8 mouse cellular contexts compared by ENCODE assay signal in the genomic region with DNA sequence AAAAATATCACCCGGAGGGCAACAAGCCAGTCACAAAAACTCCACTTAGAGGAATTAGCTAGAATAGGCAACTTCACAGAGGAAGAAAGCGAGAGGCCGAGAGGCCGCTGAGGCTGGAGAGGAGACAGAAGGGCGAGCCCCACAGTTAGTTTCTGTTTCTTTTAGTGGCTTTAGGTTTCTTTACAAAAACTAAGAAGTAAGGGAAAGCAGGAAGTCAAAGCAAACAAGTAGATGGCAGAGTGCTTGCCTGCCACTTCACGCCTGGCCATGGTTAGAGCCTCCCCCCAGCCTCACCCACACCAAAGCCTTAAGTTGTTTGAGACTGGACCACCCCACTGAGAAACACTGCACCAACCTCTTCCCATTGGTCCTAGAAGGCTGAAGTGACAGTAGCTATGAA.
DNase-seq lines count a peak whose midpoint lies in the region; ATAC-seq and TF ChIP-seq lines count a peak whose summit lies in the region.
"Had no signal": no experiment of that assay in that cellular context is flagged by ENCODE, and none has a peak within 500 bp of the region (broad histone marks: within the 10 kb centered on the region; RNA-seq: fewer than 3 reads in every experiment).

No protein-coding gene starts in this region.

- TF ChIP-seq CTCF in liver, adult 2 months (IDR thresholded peaks at IDR 0.05; ENCODE audit: low read depth, low read length), result no peak
- TF ChIP-seq CTCF in liver, postnatal 0 days (IDR thresholded peaks at IDR 0.05; ENCODE audit: low read depth), result no peak

- H3K4me1 ChIP-seq in liver, adult 2 months (ENCODE audit: control insufficient read depth, insufficient read depth, low read length), result peaks cover 6% of the 10 kb centered on the region
- peaks cover 20% of the 10 kb centered on the region for H3K4me1 ChIP-seq in liver, postnatal 0 days (ENCODE audit: insufficient read depth)
- peaks cover 46% of the 10 kb centered on the region for H3K4me1 ChIP-seq in stomach, embryonic 16.5 days (ENCODE audit: control insufficient read depth, insufficient read depth, low read length)
- H3K4me1 ChIP-seq in forebrain, embryonic 16.5 days (replicated peaks; ENCODE audit: control insufficient read depth, insufficient read depth, low read length), result peaks cover 19% of the 10 kb centered on the region

- TF ChIP-seq EP300 in liver, postnatal 0 days (IDR thresholded peaks at IDR 0.05; ENCODE audit: low read depth), result no peak

- H3K4me3 ChIP-seq in liver, adult 2 months (ENCODE audit: insufficient read depth, low read depth, low read length), result 0 out of 2 replicates have a peak overlapping the region, but pooled peaks have one; percentile 10
- 0 out of 2 replicates have a peak overlapping the region, but pooled peaks have one; percentile 18 for H3K4me3 ChIP-seq in liver, postnatal 0 days (ENCODE audit: low read depth, low read length)
- H3K4me3 ChIP-seq in stomach, embryonic 16.5 days (replicated peaks; ENCODE audit: low read length), result no peak overlapping the region
- H3K4me3 ChIP-seq in forebrain, embryonic 16.5 days (replicated peaks; ENCODE audit: low read length), result no peak overlapping the region
- H3K4me3 ChIP-seq: midbrain, embryonic 12.5 days had no signal

- no peaks in the 10 kb centered on the region for H3K27me3 ChIP-seq in liver, adult 2 months (ENCODE audit: control insufficient read depth, insufficient read depth, low read length)
- H3K27me3 ChIP-seq in liver, postnatal 0 days (ENCODE audit: insufficient read depth, low read length), result no peaks in the 10 kb centered on the region
- H3K27me3 ChIP-seq in stomach, embryonic 16.5 days (ENCODE audit: control insufficient read depth, insufficient read depth, low read length), result no peaks in the 10 kb centered on the region
- no peaks in the 10 kb centered on the region for H3K27me3 ChIP-seq in forebrain, embryonic 16.5 days (replicated peaks; ENCODE audit: control insufficient read depth, insufficient read depth, low read length)
- H3K27me3 ChIP-seq: midbrain, embryonic 12.5 days had no signal

- ATAC-seq in granulocyte monocyte progenitor cell, adult 5-6 weeks (replicated peaks; ENCODE audit: poor library complexity, severe bottlenecking), result peak; percentile 57
- 0 out of 2 replicates have a peak, but pooled peaks have one; percentile 13 for ATAC-seq in liver, postnatal 0 days
- ATAC-seq in stomach, embryonic 16.5 days (ENCODE audit: insufficient read depth, low FRiP score), result no peak
- no peak for ATAC-seq in forebrain, embryonic 16.5 days

- peaks cover under 1% of the 10 kb centered on the region; the same call in 1 of the 2 replicates for H3K36me3 ChIP-seq in liver, adult 2 months (ENCODE audit: control insufficient read depth, insufficient read depth, low read length)
- no peaks in the 10 kb centered on the region for H3K36me3 ChIP-seq in liver, postnatal 0 days (replicated peaks; ENCODE audit: insufficient read depth, low read length)
- H3K36me3 ChIP-seq in stomach, embryonic 16.5 days (ENCODE audit: control insufficient read depth, insufficient read depth, low read length), result no peaks in the 10 kb centered on the region
- no peaks in the 10 kb centered on the region for H3K36me3 ChIP-seq in forebrain, embryonic 16.5 days (ENCODE audit: control insufficient read depth, insufficient read depth)

- peak; percentile 34 for DNase-seq in liver, adult 2 months (ENCODE audit: extremely low read depth, low read depth, low spot score)
- no peak for DNase-seq in liver
- DNase-seq in liver, postnatal 0 days, result no peak
- no peak for DNase-seq in urinary bladder, adult 2 months (ENCODE audit: low spot score)

- H3K4me2 ChIP-seq in liver, postnatal 0 days (ENCODE audit: low read depth, low read length), result peak overlapping the region; percentile 57
- peak overlapping the region; percentile 17; the same call in 1 of the 2 replicates for H3K4me2 ChIP-seq in stomach, embryonic 16.5 days (ENCODE audit: low read depth, low read length)
- no peak overlapping the region for H3K4me2 ChIP-seq in forebrain, embryonic 16.5 days (ENCODE audit: low read length)
- H3K4me2 ChIP-seq: midbrain, embryonic 12.5 days had no signal

- H3K79me2 ChIP-seq in liver, adult 2 months (ENCODE audit: control insufficient read depth, insufficient read depth, low read length), result peaks cover 12% of the 10 kb centered on the region; the same call in 1 of the 2 replicates

- H3K27ac ChIP-seq in liver, adult 2 months (replicated peaks; ENCODE audit: insufficient read depth, low read depth, low read length), result peak overlapping the region; percentile 69
- H3K27ac ChIP-seq in liver, postnatal 0 days (ENCODE audit: low read depth), result peak overlapping the region; percentile 80
- H3K27ac ChIP-seq in stomach, embryonic 16.5 days (ENCODE audit: low read length), result peak overlapping the region; percentile 56
- no peak overlapping the region for H3K27ac ChIP-seq in forebrain, embryonic 16.5 days (ENCODE audit: low read length)
- H3K27ac ChIP-seq: midbrain, embryonic 12.5 days had no signal

- WGBS in liver, adult 2 months, result 76% methylated on average over 6 of the region's 6 CpGs
- 46% methylated on average over 6 of the region's 6 CpGs for WGBS in liver, postnatal 0 days (ENCODE audit: insufficient replicate concordance)
- 58% methylated on average over 6 of the region's 6 CpGs for WGBS in stomach, embryonic 16.5 days
- WGBS in forebrain, embryonic 16.5 days, result 73% methylated on average over 6 of the region's 6 CpGs

- peak overlapping the region; percentile 45 for H3K9ac ChIP-seq in liver, adult 2 months (ENCODE audit: low read depth, low read length)
- 0 out of 2 replicates have a peak overlapping the region, but pooled peaks have one; percentile 23 for H3K9ac ChIP-seq in liver, postnatal 0 days (replicated peaks)
- H3K9ac ChIP-seq in stomach, embryonic 16.5 days (ENCODE audit: low read length), result no peak overlapping the region
- no peak overlapping the region for H3K9ac ChIP-seq in forebrain, embryonic 16.5 days (replicated peaks; ENCODE audit: low read depth, low read length)
- H3K9ac ChIP-seq: midbrain, embryonic 12.5 days had no signal

- no peaks in the 10 kb centered on the region for H3K9me3 ChIP-seq in liver, postnatal 0 days (ENCODE audit: low read length)
- H3K9me3 ChIP-seq in stomach, embryonic 16.5 days (replicated peaks; ENCODE audit: control insufficient read depth, low read length), result no peaks in the 10 kb centered on the region
- H3K9me3 ChIP-seq in forebrain, embryonic 16.5 days (ENCODE audit: control insufficient read depth, low read length), result no peaks in the 10 kb centered on the region
- H3K9me3 ChIP-seq: midbrain, embryonic 12.5 days had no signal

- no peak for TF ChIP-seq POLR2A in liver, adult 2 months (IDR thresholded peaks at IDR 0.05; ENCODE audit: extremely low read depth, insufficient read depth, low read length)

Comparison
In these comparisons a context has a peak if more than half of its experiments do, and no peak if none do; other contexts are left out.
1. H3K4me3 ChIP-seq: peak in liver, adult 2 months (single experiment) and liver, postnatal 0 days (single experiment); none in stomach, embryonic 16.5 days (single experiment) and forebrain, embryonic 16.5 days (single experiment).
2. H3K9ac ChIP-seq: peak in liver, adult 2 months (single experiment) and liver, postnatal 0 days (single experiment); none in stomach, embryonic 16.5 days (single experiment) and forebrain, embryonic 16.5 days (single experiment).
3. ATAC-seq: peak in granulocyte monocyte progenitor cell, adult 5-6 weeks (single experiment) and liver, postnatal 0 days (single experiment); none in stomach, embryonic 16.5 days (single experiment) and forebrain, embryonic 16.5 days (single experiment).